Mouse (Mus musculus) kidney, adult 11 months (tissue): ENCODE results near the gene Phospho2.

Experiments
- DNase-seq: peaks from one replicate; pipeline ENCODE4 v3.0.0; 2022

The Phospho2 gene

GRCm38 (mm10) chr2:69826380-69826779 is 37.0 kb downstream of the Phospho2 start:
- no peak for DNase-seq

GRCm38 (mm10) chr2:69828031-69828430 is 38.6 kb downstream of the Phospho2 start:
- no peak for DNase-seq

GRCm38 (mm10) chr2:69829680-69830079 is 40.3 kb downstream of the Phospho2 start:
- DNase-seq = no peak

- no peak for DNase-seq
Observed at GRCm38 (mm10) chr2:69830116-69830515, 40.7 kb downstream of the Phospho2 start.

- DNase-seq = no peak
Observed at GRCm38 (mm10) chr2:69837244-69837967, 48.0 kb downstream of the Phospho2 start.

GRCm38 (mm10) chr2:69837996-69838395 is 48.6 kb downstream of the Phospho2 start:
- DNase-seq = no peak

GRCm38 (mm10) chr2:69838707-69839106 is 49.3 kb downstream of the Phospho2 start:
- DNase-seq = no peak

GRCm38 (mm10) chr2:69840261-69840660 is 50.8 kb downstream of the Phospho2 start:
- DNase-seq = no peak

GRCm38 (mm10) chr2:69849215-69849614 is 59.8 kb downstream of the Phospho2 start:
- no peak for DNase-seq
